ENCODE assay signal across 20 mouse cellular contexts in genomic region chr5:121106913-121107312, GRCm38 (mm10).
A peak's percentile ranks its signal among the peaks of the same experiment; 100 is the strongest.
DNase-seq lines count a peak whose midpoint lies in the region; ATAC-seq and TF ChIP-seq lines count a peak whose summit lies in the region.
"Had no signal": no experiment of that assay in that cellular context is flagged by ENCODE, and none has a peak within 500 bp of the region (broad histone marks: within the 10 kb centered on the region; RNA-seq: fewer than 3 reads in every experiment).

No protein-coding gene starts in this region.

- peaks cover 31% of the 10 kb centered on the region; the same call in 1 of the 2 replicates for H3K4me1 ChIP-seq in spleen, adult 2 months (ENCODE audit: control insufficient read depth, insufficient read depth, insufficient read length)
- H3K4me1 ChIP-seq: forebrain, embryonic 10.5 days; heart, embryonic 10.5 days; kidney, embryonic 15.5 days; midbrain, embryonic 12.5 days had no signal

- H3K27me3 ChIP-seq in spleen, adult 2 months (ENCODE audit: control insufficient read depth, insufficient read depth, low read length): no peaks in the 10 kb centered on the region
- H3K27me3 ChIP-seq: embryonic facial prominence, embryonic 13.5 days; kidney, embryonic 15.5 days; midbrain, embryonic 12.5 days had no signal

- WGBS in spleen, adult 2 months: 7% methylated on average over 3 of the region's 3 CpGs

- DNase-seq in A20 (ENCODE audit: low read depth, low spot score): peak; percentile 64
- peak; percentile 90 for DNase-seq in CD4-positive, CD25-positive, alpha-beta regulatory T cell, adult 2 months (ENCODE audit: low read depth, low spot score)
- DNase-seq in spleen, adult 2 months (ENCODE audit: low read depth in 1 of 2, low spot score in 2 of 2): peak; percentile 61 to 91
- DNase-seq in layer of hippocampus, postnatal 36 days: no peak
- no peak for DNase-seq in urinary bladder, adult 2 months (ENCODE audit: low spot score)
- no peak for DNase-seq in heart, postnatal 4 days
- DNase-seq in cerebellum, postnatal 4 days (ENCODE audit: low spot score in 2 of 2): no peak
- DNase-seq: adrenal gland, adult 2 months; cerebellum, adult 11-12 months; gastrocnemius, postnatal 14 days; heart, postnatal 14 days; right cerebral cortex, postnatal 25 days had no signal

- TF ChIP-seq POLR2A in spleen, adult 2 months (IDR thresholded peaks at IDR 0.05; ENCODE audit: low read depth, low read length): no peak

- no peaks in the 10 kb centered on the region for H3K36me3 ChIP-seq in spleen, adult 2 months (ENCODE audit: control insufficient read depth, insufficient read depth, low read length)
- H3K36me3 ChIP-seq: embryonic facial prominence, embryonic 13.5 days; forebrain, embryonic 10.5 days; heart, embryonic 10.5 days; kidney, embryonic 15.5 days; midbrain, embryonic 12.5 days had no signal

- H3K4me3 ChIP-seq in spleen, adult 2 months (ENCODE audit: extremely low read depth, insufficient read depth, insufficient read length): no peak overlapping the region
- H3K4me3 ChIP-seq: embryonic facial prominence, embryonic 13.5 days; forebrain, embryonic 10.5 days; heart, embryonic 10.5 days; kidney, embryonic 15.5 days; layer of hippocampus, adult 2 months; midbrain, embryonic 12.5 days had no signal

- no peak for TF ChIP-seq CTCF in spleen, adult 2 months (IDR thresholded peaks at IDR 0.05; ENCODE audit: extremely low read depth, insufficient read depth, insufficient read length, insufficient replicate concordance)

- ATAC-seq in inflammation-experienced regulatory T-cells, adult 6 months: peak; percentile 97
- ATAC-seq: hindbrain, embryonic 16.5 days had no signal

- peak overlapping the region; percentile 85 for H3K27ac ChIP-seq in spleen, adult 2 months (ENCODE audit: insufficient read depth, low read length)
- H3K27ac ChIP-seq: embryonic facial prominence, embryonic 13.5 days; forebrain, embryonic 10.5 days; heart, embryonic 10.5 days; kidney, embryonic 15.5 days; layer of hippocampus, adult 2 months; midbrain, embryonic 12.5 days had no signal

Comparison
In these comparisons a context has a peak if more than half of its experiments do, and no peak if none do; other contexts are left out.
1. DNase-seq: peak in A20 (single experiment), CD4-positive, CD25-positive, alpha-beta regulatory T cell, adult 2 months (single experiment) and spleen, adult 2 months (2 of 2); none in layer of hippocampus, postnatal 36 days (0 of 2), urinary bladder, adult 2 months (single experiment), heart, postnatal 4 days (single experiment) and cerebellum, postnatal 4 days (0 of 2).